ENCODE assay signal across 8 mouse cellular contexts in the genomic region with DNA sequence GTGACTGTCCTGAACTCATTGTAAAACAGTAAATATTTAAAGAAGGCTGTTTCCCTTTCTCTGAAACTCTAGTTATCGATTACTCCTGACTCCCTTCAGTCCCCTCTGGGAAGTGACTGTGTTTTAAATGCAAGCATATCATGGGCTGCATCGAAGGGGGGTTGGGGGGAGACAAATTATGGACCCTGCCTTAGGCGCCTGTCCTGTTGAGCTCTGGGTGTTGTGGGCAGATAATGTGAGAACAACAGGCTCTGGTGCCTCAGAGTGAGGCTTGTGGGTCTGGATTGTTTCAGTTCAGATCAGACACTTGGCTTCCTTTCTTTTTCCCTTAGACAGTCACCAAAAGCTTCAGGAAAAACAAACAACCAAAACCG.
DNase-seq lines count a peak whose midpoint lies in the region; ATAC-seq and TF ChIP-seq lines count a peak whose summit lies in the region.

No protein-coding gene starts in this region.

- TF ChIP-seq POLR2A in limb, embryonic 14.5 days (IDR thresholded peaks at IDR 0.05; ENCODE audit: borderline replicate concordance, extremely low read depth, insufficient read depth, insufficient read length), result no peak

- no peak for TF ChIP-seq CTCF in lung, embryonic 14.5 days (IDR thresholded peaks at IDR 0.05; ENCODE audit: low read depth)
- no peak for TF ChIP-seq CTCF in forebrain, postnatal 0 days (IDR thresholded peaks at IDR 0.05; ENCODE audit: low read depth)

- 0 out of 2 replicates have a peak, but pooled peaks cover 6% of the 10 kb centered on the region for H3K4me1 ChIP-seq in lung, embryonic 14.5 days (ENCODE audit: insufficient read depth)
- H3K4me1 ChIP-seq in forebrain, postnatal 0 days (ENCODE audit: insufficient read depth), result no peaks in the 10 kb centered on the region
- H3K4me1 ChIP-seq in limb, embryonic 14.5 days (ENCODE audit: control insufficient read depth, insufficient read depth, low read length), result peaks cover 13% of the 10 kb centered on the region
- peaks cover 17% of the 10 kb centered on the region for H3K4me1 ChIP-seq in neural tube, embryonic 15.5 days

- ATAC-seq in lung, embryonic 14.5 days (ENCODE audit: insufficient read depth), result peak; percentile 74
- 0 out of 2 replicates have a peak, but pooled peaks have one; percentile 14 for ATAC-seq in forebrain, postnatal 0 days
- peak; percentile 35 for ATAC-seq in limb, embryonic 14.5 days (ENCODE audit: low FRiP score, low read depth)
- ATAC-seq in neural tube, embryonic 15.5 days (ENCODE audit: low FRiP score), result peak; percentile 34; the same call in 1 of the 2 replicates

- WGBS in lung, embryonic 14.5 days, result 5% methylated on average over 4 of the region's 4 CpGs
- 4% methylated on average over 4 of the region's 4 CpGs for WGBS in forebrain, postnatal 0 days
- 0% methylated on average over 4 of the region's 4 CpGs for WGBS in limb, embryonic 14.5 days
- 2% methylated on average over 4 of the region's 4 CpGs for WGBS in neural tube, embryonic 15.5 days

- no peak overlapping the region for H3K4me3 ChIP-seq in lung, embryonic 14.5 days (ENCODE audit: low read depth, low read length)
- H3K4me3 ChIP-seq in forebrain, postnatal 0 days (ENCODE audit: low read depth, low read length), result no peak overlapping the region
- no peak overlapping the region for H3K4me3 ChIP-seq in limb, embryonic 14.5 days (replicated peaks; ENCODE audit: low read length)
- H3K4me3 ChIP-seq in neural tube, embryonic 15.5 days (replicated peaks), result no peak overlapping the region

- peak overlapping the region; percentile 20; the same call in 1 of the 2 replicates for H3K4me2 ChIP-seq in lung, embryonic 14.5 days
- H3K4me2 ChIP-seq in forebrain, postnatal 0 days (ENCODE audit: low read depth), result no peak overlapping the region
- H3K4me2 ChIP-seq in limb, embryonic 14.5 days (replicated peaks; ENCODE audit: low read depth, low read length, severe bottlenecking), result no peak overlapping the region
- H3K4me2 ChIP-seq in neural tube, embryonic 15.5 days, result no peak overlapping the region

- H3K27me3 ChIP-seq in lung, embryonic 14.5 days (ENCODE audit: insufficient read depth, low read length), result no peaks in the 10 kb centered on the region
- no peaks in the 10 kb centered on the region for H3K27me3 ChIP-seq in forebrain, postnatal 0 days (ENCODE audit: insufficient read depth, low read length)
- no peaks in the 10 kb centered on the region for H3K27me3 ChIP-seq in limb, embryonic 14.5 days (ENCODE audit: control insufficient read depth, insufficient read depth, low read length)
- H3K27me3 ChIP-seq in neural tube, embryonic 15.5 days (replicated peaks), result no peaks in the 10 kb centered on the region

- peak; percentile 34 for DNase-seq in lung, embryonic 14.5 days
- no peak for DNase-seq in lung, postnatal 25 days (ENCODE audit: low spot score)
- no peak for DNase-seq in forebrain, postnatal 0 days
- no peak for DNase-seq in limb, embryonic 14.5 days (ENCODE audit: low spot score)
- DNase-seq in layer of hippocampus, postnatal 36 days, result no peak
- no peak for DNase-seq in gastrocnemius, postnatal 14 days
- DNase-seq in spleen, postnatal 10 days (ENCODE audit: low spot score in 2 of 2), result no peak

- intact Hi-C loops in gastrocnemius, postnatal 14 days (cut with DNase I; ENCODE audit: low total_unique reads), result no loop called here

- no peaks in the 10 kb centered on the region for H3K9me3 ChIP-seq in lung, embryonic 14.5 days (ENCODE audit: low read depth, low read length)
- H3K9me3 ChIP-seq in forebrain, postnatal 0 days (ENCODE audit: low read length), result no peaks in the 10 kb centered on the region
- no peaks in the 10 kb centered on the region for H3K9me3 ChIP-seq in limb, embryonic 14.5 days (ENCODE audit: control insufficient read depth, low read length)
- H3K9me3 ChIP-seq in neural tube, embryonic 15.5 days (replicated peaks), result no peaks in the 10 kb centered on the region

- peak overlapping the region; percentile 91 for H3K27ac ChIP-seq in lung, embryonic 14.5 days (ENCODE audit: low read depth)
- H3K27ac ChIP-seq in forebrain, postnatal 0 days (ENCODE audit: low read depth, low read length), result peak overlapping the region; percentile 29; the same call in 1 of the 2 replicates
- peak overlapping the region; percentile 71 for H3K27ac ChIP-seq in limb, embryonic 14.5 days (replicated peaks; ENCODE audit: low read depth, low read length)
- H3K27ac ChIP-seq in neural tube, embryonic 15.5 days (replicated peaks), result peak overlapping the region; percentile 76

- H3K36me3 ChIP-seq in lung, embryonic 14.5 days (ENCODE audit: insufficient read depth), result no peaks in the 10 kb centered on the region
- H3K36me3 ChIP-seq in forebrain, postnatal 0 days (ENCODE audit: insufficient read depth), result no peaks in the 10 kb centered on the region
- no peaks in the 10 kb centered on the region for H3K36me3 ChIP-seq in limb, embryonic 14.5 days (ENCODE audit: control insufficient read depth, insufficient read depth, low read length)
- H3K36me3 ChIP-seq in neural tube, embryonic 15.5 days, result no peaks in the 10 kb centered on the region

- H3K9ac ChIP-seq in lung, embryonic 14.5 days, result no peak overlapping the region
- no peak overlapping the region for H3K9ac ChIP-seq in forebrain, postnatal 0 days
- no peak overlapping the region for H3K9ac ChIP-seq in limb, embryonic 14.5 days (ENCODE audit: low read depth, low read length, severe bottlenecking)
- H3K9ac ChIP-seq in neural tube, embryonic 15.5 days (replicated peaks), result no peak overlapping the region

Comparison
In these comparisons a context has a peak if more than half of its experiments do, and no peak if none do; other contexts are left out.
1. ATAC-seq: peak in every context shown above with its lines; median percentile 74 in lung, embryonic 14.5 days; 35 in limb, embryonic 14.5 days; 34 in neural tube, embryonic 15.5 days; 14 in forebrain, postnatal 0 days.
2. H3K27ac ChIP-seq: peak in every context shown above with its lines; median percentile 91 in lung, embryonic 14.5 days; 76 in neural tube, embryonic 15.5 days; 71 in limb, embryonic 14.5 days; 29 in forebrain, postnatal 0 days.